Mouse (Mus musculus) embryonic facial prominence, embryonic 12.5 days (tissue): ENCODE measurements around the gene AI464131. TPM values are rescaled to one million over a fixed set of nuclear protein-coding genes. Genes with fewer than 3 reads are reported as not detected.
A peak's percentile ranks its signal among the peaks of the same experiment; 100 is the strongest.

Experiments used
- ATAC-seq: fragments of 200-750 bp; cut with Nextera tagmentation; 2 replicates; pipeline ENCODE4 v1.8.0; 2017; ENCODE audit not compliant: insufficient number of reproducible peaks, insufficient read depth, low FRiP score, low TSS enrichment
- H3K27ac ChIP-seq: fragments of 300-500 bp; sonication (generic); 2 replicates; pipeline ENCODE4 v1.5.1; 2016; ENCODE audit warnings: mild to moderate bottlenecking
- H3K27me3 ChIP-seq: fragments of 300-500 bp; sonication (generic); 2 replicates; pipeline ENCODE4 v1.6.1; 2016; ENCODE audit warnings: mild to moderate bottlenecking, moderate library complexity
- H3K36me3 ChIP-seq: fragments of 300-500 bp; sonication (generic); 2 replicates; pipeline ENCODE4 v1.6.1; 2016; ENCODE audit warnings: mild to moderate bottlenecking
- H3K4me1 ChIP-seq: fragments of 300-500 bp; sonication (generic); 2 replicates; pipeline ENCODE4 v1.6.1; 2016
- H3K4me2 ChIP-seq: fragments of 300-500 bp; sonication (generic); replicated peaks from 2 replicates; pipeline ENCODE4 v1.6.1; 2016; ENCODE audit warnings: mild to moderate bottlenecking, moderate library complexity
- H3K4me3 ChIP-seq: fragments of 300-500 bp; sonication (generic); 2 replicates; pipeline ENCODE4 v1.5.1; 2016; ENCODE audit warnings: mild to moderate bottlenecking
- H3K9ac ChIP-seq: fragments of 300-500 bp; sonication (generic); 2 replicates; pipeline ENCODE4 v1.6.1; 2016; ENCODE audit warnings: mild to moderate bottlenecking, moderate library complexity
- H3K9me3 ChIP-seq: fragments of 300-500 bp; sonication (generic); 2 replicates; pipeline ENCODE4 v1.6.1; 2016; ENCODE audit warnings: mild to moderate bottlenecking, moderate library complexity
- WGBS: fragments of 180-500 bp; shearing (Covaris S2); methylation state at CpG from one replicate; pipeline ENCODE4 v1.1.7; 2016; 5-methylcytosine and 5-hydroxymethylcytosine counted together
- polyA plus RNA-seq: library from polyadenylated mRNA; unstranded; fragments of >200 nt; fragmentation: Nextera tagmentation; extraction: Ambion mirVana; gene quantifications from 2 replicates; pipeline ENCODE4 v1.2.1, GENCODE M21; 2016

Gene AI464131
- polyA plus RNA-seq, 1 experiment from 2014 or later: 9.5 TPM

DNA sequence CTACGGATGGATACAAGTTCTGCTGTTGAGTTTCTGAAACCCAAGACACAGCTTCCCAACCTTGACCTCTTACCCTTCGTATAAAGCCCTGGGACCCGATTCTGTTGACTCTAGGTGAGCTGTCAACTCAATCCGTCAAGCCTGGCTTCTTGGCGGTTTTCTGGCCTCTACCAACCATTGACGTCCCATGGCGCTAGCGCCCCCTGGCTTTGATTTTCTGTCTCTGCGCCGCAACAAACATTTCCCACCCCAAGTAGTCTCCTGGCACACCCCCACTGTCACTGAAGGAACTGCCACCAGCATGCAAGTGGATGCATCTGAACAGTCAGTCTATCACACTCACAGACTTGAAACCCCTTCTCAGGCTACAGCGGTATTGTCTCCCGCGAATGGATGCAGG, 3.3 kb upstream of the AI464131 start:
- peaks cover 28% of the 10 kb centered on the region for H3K4me1 ChIP-seq
- H3K4me3 ChIP-seq: 0 out of 2 replicates have a peak overlapping the region, but pooled peaks have one; percentile 53
- no peaks in the 10 kb centered on the region for H3K9me3 ChIP-seq
- H3K27ac ChIP-seq: 0 out of 2 replicates have a peak overlapping the region, but pooled peaks have one; percentile 50
- no peaks in the 10 kb centered on the region for H3K36me3 ChIP-seq
- ATAC-seq: no peak
- H3K4me2 ChIP-seq: peak overlapping the region; percentile 82
- 9% methylated on average over 13 of the region's 13 CpGs for WGBS
- peak overlapping the region; percentile 66; the same call in 1 of the 2 replicates for H3K9ac ChIP-seq
- peaks cover 18% of the 10 kb centered on the region for H3K27me3 ChIP-seq

- no peaks in the 10 kb centered on the region for H3K36me3 ChIP-seq
- WGBS: 56% methylated on average over 11 of the region's 11 CpGs
- no peak for ATAC-seq
- H3K27ac ChIP-seq: no peak overlapping the region
- H3K27me3 ChIP-seq: peaks cover 28% of the 10 kb centered on the region
- H3K4me3 ChIP-seq: no peak overlapping the region
- peaks cover 28% of the 10 kb centered on the region for H3K4me1 ChIP-seq
- H3K9ac ChIP-seq: no peak overlapping the region
- H3K9me3 ChIP-seq: no peaks in the 10 kb centered on the region
- no peak overlapping the region for H3K4me2 ChIP-seq
Measured at GRCm38 (mm10) chr4:41505131-41505551, 2.3 kb upstream of the AI464131 start.

- 77% methylated on average over 5 of the region's 5 CpGs for WGBS
- H3K27me3 ChIP-seq: peaks cover 36% of the 10 kb centered on the region
- no peak for ATAC-seq
Measured at GRCm38 (mm10) chr4:41504325-41504724, 1.4 kb upstream of the AI464131 start.

DNA sequence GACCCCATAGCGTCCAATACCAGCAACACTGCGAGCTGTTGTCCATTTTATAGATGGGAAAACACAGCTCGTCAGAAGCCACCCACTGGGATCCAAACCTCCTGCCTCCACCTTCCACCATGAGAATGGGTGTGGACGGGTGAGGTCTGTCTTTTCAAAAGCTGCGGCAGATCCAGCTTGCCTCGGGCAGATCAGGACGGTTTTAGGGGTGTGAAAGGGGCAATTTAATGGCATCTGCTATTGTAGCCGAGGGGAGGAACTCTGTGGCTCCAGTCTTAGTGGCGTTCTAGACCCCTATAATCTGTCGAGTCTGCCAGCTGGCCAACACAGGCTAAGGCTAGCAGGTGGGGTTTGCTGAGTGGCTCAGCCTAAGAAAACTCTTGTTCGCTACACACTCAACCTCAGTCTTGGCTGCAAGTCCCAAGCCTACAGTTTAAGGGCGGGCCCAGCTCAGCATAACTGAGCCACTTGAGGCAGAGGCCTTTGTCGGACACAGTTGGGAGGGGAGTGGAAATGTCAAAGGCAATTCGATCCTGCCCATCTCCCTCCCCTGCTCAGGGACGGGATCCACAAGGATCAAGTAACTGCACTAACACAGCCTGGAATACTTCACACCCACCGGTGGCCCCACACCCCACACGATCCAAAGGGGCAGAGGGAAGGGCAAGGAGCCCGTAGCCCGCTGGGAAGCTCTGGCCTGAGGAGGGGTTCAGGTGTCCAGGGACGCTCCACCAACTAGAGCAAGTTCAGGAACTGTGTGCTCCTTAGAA, 520 bp downstream of the AI464131 start:
- 9% methylated on average over 20 of the region's 20 CpGs for WGBS
- Histone ChIP-seq H3K4me1 (peaks cover 42% of the 10 kb centered on the region), H3K36me3 (no peaks in the 10 kb centered on the region), H3K4me2 (peak overlapping the region; percentile 58), H3K27ac (peak overlapping the region; percentile 48), H3K9me3 (no peaks in the 10 kb centered on the region), H3K27me3 (peaks cover 49% of the 10 kb centered on the region), H3K4me3 (peak overlapping the region; percentile 35), H3K9ac (peak overlapping the region; percentile 13; the same call in 1 of the 2 replicates)
- ATAC-seq: peak; percentile 50

More at GRCm38 (mm10) chr4:41504325-41504724, 1.4 kb upstream of the AI464131 start:
- Histone ChIP-seq H3K36me3 (no peaks in the 10 kb centered on the region), H3K27ac (no peak overlapping the region), H3K9ac (no peak overlapping the region), H3K4me1 (peaks cover 29% of the 10 kb centered on the region), H3K4me2 (no peak overlapping the region), H3K9me3 (no peaks in the 10 kb centered on the region), H3K4me3 (no peak overlapping the region)

GRCm38 (mm10) chr4:41500787-41501186, 2.1 kb downstream of the AI464131 start:
- peaks cover 34% of the 10 kb centered on the region for H3K4me1 ChIP-seq
- H3K4me3 ChIP-seq: no peak overlapping the region
- H3K36me3 ChIP-seq: no peaks in the 10 kb centered on the region
- H3K27ac ChIP-seq: no peak overlapping the region
- 66% methylated on average over 4 of the region's 4 CpGs for WGBS
- no peak overlapping the region for H3K9ac ChIP-seq
- no peak overlapping the region for H3K4me2 ChIP-seq
- H3K27me3 ChIP-seq: peaks cover 65% of the 10 kb centered on the region
- no peaks in the 10 kb centered on the region for H3K9me3 ChIP-seq
- no peak for ATAC-seq

DNA sequence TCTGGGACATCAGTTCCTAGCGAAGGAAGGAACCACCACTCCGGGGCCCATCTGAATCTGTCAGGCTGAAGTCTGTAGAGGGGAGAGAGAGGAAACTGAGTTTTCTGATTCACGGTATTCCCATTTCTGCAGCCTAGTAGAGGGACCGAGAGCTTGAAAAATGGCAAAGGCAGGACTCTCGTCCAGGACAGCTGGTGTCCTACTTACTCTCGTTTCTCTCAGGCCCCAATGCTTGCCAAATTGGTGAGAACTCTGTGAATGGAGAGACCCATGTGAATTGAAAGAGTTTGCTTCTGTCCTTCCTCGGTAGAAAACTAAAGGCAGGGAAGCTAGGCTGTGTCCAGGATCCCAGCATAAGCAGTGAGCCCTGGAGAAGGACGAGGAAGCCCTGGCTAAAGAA, 3.3 kb downstream of the AI464131 start:
- no peaks in the 10 kb centered on the region for H3K9me3 ChIP-seq
- no peak overlapping the region for H3K9ac ChIP-seq
- no peaks in the 10 kb centered on the region for H3K36me3 ChIP-seq
- no peak overlapping the region for H3K4me3 ChIP-seq
- no peak overlapping the region for H3K27ac ChIP-seq
- ATAC-seq: no peak
- peaks cover 71% of the 10 kb centered on the region for H3K27me3 ChIP-seq
- 51% methylated on average over 8 of the region's 8 CpGs for WGBS
- H3K4me2 ChIP-seq: no peak overlapping the region
- peaks cover 34% of the 10 kb centered on the region for H3K4me1 ChIP-seq

- ATAC-seq: no peak
- no peaks in the 10 kb centered on the region for H3K36me3 ChIP-seq
- peak overlapping the region; percentile 31 for H3K4me3 ChIP-seq
- peak overlapping the region; percentile 57 for H3K4me2 ChIP-seq
- no peaks in the 10 kb centered on the region for H3K9me3 ChIP-seq
- H3K27me3 ChIP-seq: peaks cover 71% of the 10 kb centered on the region
- H3K27ac ChIP-seq: no peak overlapping the region
- H3K9ac ChIP-seq: no peak overlapping the region
- WGBS: 4% methylated on average over 43 of the region's 43 CpGs
- H3K4me1 ChIP-seq: peaks cover 34% of the 10 kb centered on the region
Measured at GRCm38 (mm10) chr4:41498921-41499391, 3.9 kb downstream of the AI464131 start.

DNA sequence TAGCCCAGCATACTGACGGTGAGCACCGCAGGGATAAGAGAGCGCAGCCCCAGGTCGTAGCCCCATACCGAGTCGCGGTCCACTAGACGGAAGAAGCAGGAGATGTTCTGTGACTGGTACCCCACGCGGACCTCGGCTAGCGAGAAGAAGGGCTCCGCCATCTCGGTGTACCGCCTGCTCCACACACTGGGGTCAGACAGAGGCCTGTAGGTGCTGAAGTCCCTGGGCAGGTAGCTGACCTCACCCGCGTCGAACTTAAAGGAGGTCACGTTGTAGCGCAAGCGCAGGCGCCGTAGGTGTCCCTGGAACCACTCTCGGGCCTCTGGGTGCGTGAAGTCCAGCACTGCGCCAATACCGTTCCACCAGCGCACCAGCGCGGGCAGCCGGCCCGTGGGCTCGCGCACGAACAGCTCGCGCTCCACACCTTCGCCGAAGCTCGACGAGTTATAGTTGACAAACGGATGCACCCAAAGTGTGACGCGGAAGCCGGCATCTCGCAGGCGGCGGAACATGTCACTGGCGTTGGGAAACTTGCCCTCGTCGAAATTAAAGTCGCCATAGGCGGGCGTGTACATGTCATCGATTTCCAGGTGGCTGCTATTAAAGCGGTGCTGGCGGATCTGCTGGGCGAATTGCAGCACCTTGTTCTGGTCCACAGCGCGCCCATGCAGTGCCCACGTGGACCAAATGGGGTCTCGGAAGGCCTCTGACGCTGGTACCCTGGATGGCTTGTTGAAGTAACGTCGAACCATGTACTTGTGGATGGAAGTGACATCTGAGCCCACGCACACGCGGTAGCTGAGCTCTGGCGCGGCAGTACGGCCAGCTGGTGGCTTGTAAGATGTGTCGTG, 4.7 kb downstream of the AI464131 start:
- whole genome bisulfite sequencing: 5% methylated on average over 72 of the region's 72 CpGs
- peaks cover 71% of the 10 kb centered on the region for H3K27me3 ChIP-seq
- no peaks in the 10 kb centered on the region for H3K9me3 ChIP-seq
- H3K4me2 ChIP-seq: peak overlapping the region; percentile 57
- no peaks in the 10 kb centered on the region for H3K36me3 ChIP-seq
- H3K9ac ChIP-seq: no peak overlapping the region; the same call in 1 of the 2 replicates
- peaks cover 34% of the 10 kb centered on the region for H3K4me1 ChIP-seq
- ATAC-seq: no peak
- no peak overlapping the region for H3K27ac ChIP-seq
- H3K4me3 ChIP-seq: peak overlapping the region; percentile 31

DNA sequence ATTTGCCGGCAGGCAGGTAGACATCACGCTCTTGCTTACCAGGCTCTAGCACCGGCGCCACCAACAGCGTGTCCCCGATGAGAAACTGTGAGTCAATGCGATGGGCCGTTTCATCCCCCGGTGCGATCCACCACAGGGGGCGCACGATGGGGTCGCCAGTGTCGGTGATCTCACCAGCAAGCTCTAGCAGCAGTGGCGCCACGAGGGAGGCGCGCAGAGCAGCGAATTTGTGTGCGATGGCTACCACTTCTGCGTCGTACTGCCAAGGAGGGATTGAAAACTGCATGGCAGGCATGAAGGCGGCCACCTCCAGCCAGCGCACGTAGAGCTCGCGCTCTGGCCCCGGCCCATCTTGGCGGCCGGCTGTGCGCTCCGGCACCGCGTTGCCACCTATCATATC, 5.3 kb downstream of the AI464131 start:
- Histone ChIP-seq H3K36me3 (no peaks in the 10 kb centered on the region), H3K9ac (no peak overlapping the region; the same call in 1 of the 2 replicates)
- ATAC-seq: no peak

GRCm38 (mm10) chr4:41497046-41497445, 5.8 kb downstream of the AI464131 start:
- no peak overlapping the region for H3K9ac ChIP-seq
- 41% methylated on average over 5 of the region's 5 CpGs for WGBS
- peaks cover 27% of the 10 kb centered on the region for H3K4me1 ChIP-seq
- H3K27me3 ChIP-seq: peaks cover 69% of the 10 kb centered on the region
- no peak overlapping the region for H3K4me3 ChIP-seq
- H3K36me3 ChIP-seq: no peaks in the 10 kb centered on the region
- no peaks in the 10 kb centered on the region for H3K9me3 ChIP-seq
- H3K27ac ChIP-seq: no peak overlapping the region
- ATAC-seq: no peak
- no peak overlapping the region for H3K4me2 ChIP-seq

More for the DNA sequence above, 5.3 kb downstream of the AI464131 start:
- 2% methylated on average over 34 of the region's 34 CpGs for WGBS
- Histone ChIP-seq H3K4me3 (peak overlapping the region; percentile 31), H3K27me3 (peaks cover 71% of the 10 kb centered on the region), H3K27ac (no peak overlapping the region), H3K4me2 (peak overlapping the region; percentile 57), H3K4me1 (peaks cover 33% of the 10 kb centered on the region), H3K9me3 (no peaks in the 10 kb centered on the region)

DNA sequence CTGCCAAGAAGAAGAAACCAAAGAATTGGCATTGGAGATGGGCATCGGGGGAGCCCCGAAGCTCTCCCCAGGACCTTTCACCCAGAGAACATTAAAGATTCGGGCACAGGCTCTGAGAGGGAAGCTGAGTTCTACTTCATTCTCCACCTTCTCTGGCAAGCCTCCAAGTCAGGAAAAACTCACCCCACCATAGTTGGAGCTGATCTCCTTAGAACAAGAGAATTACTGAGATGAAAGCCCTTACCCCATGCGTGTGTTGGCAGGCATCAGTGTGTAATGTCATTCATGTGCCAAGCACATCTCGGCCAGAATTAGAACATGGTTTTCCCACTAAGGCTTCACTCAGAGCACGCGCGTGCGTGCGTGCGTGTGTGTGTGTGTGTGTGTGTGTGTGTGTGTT, 7.0 kb downstream of the AI464131 start:
- Histone ChIP-seq H3K36me3 (no peaks in the 10 kb centered on the region), H3K27me3 (peaks cover 57% of the 10 kb centered on the region), H3K27ac (no peak overlapping the region), H3K9ac (no peak overlapping the region), H3K4me1 (peaks cover 22% of the 10 kb centered on the region), H3K4me3 (no peak overlapping the region), H3K9me3 (no peaks in the 10 kb centered on the region), H3K4me2 (no peak overlapping the region)
- WGBS: 89% methylated on average over 11 of the region's 11 CpGs
- no peak for ATAC-seq
